Mouse (Mus musculus) bone marrow macrophage, adult 2 months (primary cell): ENCODE data around the gene Wasl. TPM values are rescaled to one million over a fixed set of nuclear protein-coding genes. Genes with fewer than 3 reads are reported as not detected.

Experiments
- H3K27ac ChIP-seq: 2 replicates; pipeline ENCODE4 v1.5.1; 2012; ENCODE audit warnings: low read depth, low read length; ENCODE audit not compliant: insufficient read depth
- H3K4me1 ChIP-seq: 2 replicates; pipeline ENCODE4 v1.6.1; 2012; ENCODE audit warnings: low read length; ENCODE audit not compliant: control insufficient read depth, insufficient read depth
- H3K4me3 ChIP-seq: 2 replicates; pipeline ENCODE4 v1.5.1; 2012; ENCODE audit warnings: mild to moderate bottlenecking, low read length, moderate library complexity; ENCODE audit not compliant: insufficient read depth
- CTCF ChIP-seq: IDR thresholded peaks from 2 replicates; pipeline ENCODE4 v1.5.1; 2012; ENCODE audit warnings: low read depth, mild to moderate bottlenecking, low read length, moderate library complexity
- POLR2A ChIP-seq: IDR thresholded peaks from 2 replicates; pipeline ENCODE4 v1.6.1; 2012; ENCODE audit warnings: mild to moderate bottlenecking, low read depth, low read length, borderline replicate concordance
- polyA plus RNA-seq: library from polyadenylated mRNA; stranded (reverse); fragments of >200 nt; gene quantifications from 2 replicates; pipeline ENCODE4 v1.2.4, GENCODE M21; 2012; ENCODE audit not compliant: missing spikeins, insufficient read depth, insufficient read length

Gene Wasl
- polyA plus RNA-seq, 1 experiment: 18.5 TPM

DNA sequence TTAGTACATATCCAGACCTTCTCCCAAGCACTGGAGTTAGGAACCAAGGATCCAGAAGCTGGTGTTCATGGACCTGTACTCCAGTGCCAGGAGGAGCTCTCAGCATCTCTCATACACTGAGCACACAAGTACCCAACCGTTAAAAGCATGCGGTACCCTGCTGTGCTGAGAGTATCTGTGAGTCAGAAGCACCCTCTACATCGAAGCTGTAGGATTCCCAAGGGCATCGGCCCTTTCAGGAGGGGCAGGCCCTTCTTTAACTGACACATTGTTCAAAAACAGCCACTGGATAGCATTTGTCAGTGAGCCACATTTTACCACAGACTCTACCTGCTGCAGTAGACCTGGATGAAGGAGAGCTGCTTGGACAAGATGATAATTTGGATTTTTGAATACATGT, 56.7 kb downstream of the Wasl start:
- Histone ChIP-seq H3K4me3 (no peak overlapping the region), H3K27ac (no peak overlapping the region)
- no peak for TF ChIP-seq POLR2A
- TF ChIP-seq CTCF: no peak

GRCm38 (mm10) chr6:24607531-24607930, 57.3 kb downstream of the Wasl start:
- Histone ChIP-seq H3K4me1 (no peaks in the 10 kb centered on the region), H3K4me3 (no peak overlapping the region), H3K27ac (no peak overlapping the region)
- no peak for TF ChIP-seq POLR2A
- TF ChIP-seq CTCF: no peak

More for the DNA sequence above, 56.7 kb downstream of the Wasl start:
- no peaks in the 10 kb centered on the region for H3K4me1 ChIP-seq

GRCm38 (mm10) chr6:24606512-24606911, 58.3 kb downstream of the Wasl start:
- TF ChIP-seq POLR2A: no peak
- no peak for TF ChIP-seq CTCF
- H3K4me3 ChIP-seq: no peak overlapping the region
- no peak overlapping the region for H3K27ac ChIP-seq
- H3K4me1 ChIP-seq: no peaks in the 10 kb centered on the region

DNA sequence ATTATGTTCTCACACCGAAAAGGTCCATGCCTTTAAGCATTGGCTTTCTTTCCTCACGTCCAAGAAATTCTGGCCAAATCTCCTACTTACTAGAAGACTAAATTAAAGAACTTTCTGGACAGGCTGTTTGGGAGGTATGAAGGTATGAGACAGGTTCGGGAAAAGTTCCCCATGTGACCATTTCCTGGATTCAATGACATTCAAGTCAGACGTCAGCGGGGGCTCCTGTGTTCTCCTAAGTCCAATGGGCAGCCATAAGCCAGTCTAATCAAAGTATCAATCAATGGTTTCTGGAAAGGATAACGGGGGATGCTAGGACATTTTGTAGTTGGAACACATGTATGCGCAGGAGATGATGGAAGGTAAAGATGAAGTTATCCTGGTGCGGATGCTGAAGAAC, 59.2 kb downstream of the Wasl start:
- Histone ChIP-seq H3K4me1 (peaks cover 2% of the 10 kb centered on the region; the same call in 1 of the 2 replicates), H3K27ac (no peak overlapping the region), H3K4me3 (no peak overlapping the region)
- TF ChIP-seq CTCF (no peak), POLR2A (no peak)

DNA sequence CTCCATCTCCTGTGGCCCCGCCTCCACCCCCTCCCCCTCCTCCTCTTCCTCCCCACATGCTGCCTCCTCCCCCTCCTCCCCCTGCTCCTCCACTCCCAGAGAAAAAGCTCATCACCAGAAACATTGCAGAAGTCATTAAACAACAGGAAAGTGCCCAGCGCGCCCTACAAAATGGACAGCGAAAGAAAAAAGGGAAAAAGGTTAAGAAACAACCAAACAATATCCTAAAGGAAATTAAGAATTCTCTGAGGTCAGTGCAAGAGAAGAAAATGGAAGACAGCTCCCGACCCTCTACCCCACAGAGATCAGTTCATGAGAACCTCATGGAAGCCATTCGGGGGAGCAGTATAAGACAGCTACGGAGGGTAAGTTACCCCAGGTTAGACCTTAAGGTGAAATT, 60.5 kb downstream of the Wasl start:
- Histone ChIP-seq H3K4me1 (peaks cover 7% of the 10 kb centered on the region), H3K27ac (no peak overlapping the region), H3K4me3 (no peak overlapping the region)
- TF ChIP-seq CTCF (no peak), POLR2A (no peak)

DNA sequence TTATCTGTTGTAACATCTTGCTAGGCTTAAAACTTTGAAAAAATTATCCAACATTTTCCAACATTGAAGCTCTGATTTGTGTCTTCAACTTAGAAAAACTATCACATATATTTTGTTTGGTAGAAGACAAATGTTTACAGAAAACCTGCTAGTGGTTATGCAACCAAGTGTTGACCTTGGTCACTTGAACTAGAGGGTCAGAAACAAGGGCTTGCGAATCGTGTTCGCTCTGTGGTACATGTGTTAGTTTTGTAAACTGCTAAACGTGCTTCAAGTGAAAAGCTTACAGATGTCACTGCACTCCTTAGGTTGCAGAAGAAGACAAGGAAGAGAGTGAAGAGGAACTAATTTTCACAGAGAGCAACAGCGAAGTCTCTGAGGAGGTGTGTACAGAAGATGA, 61.8 kb downstream of the Wasl start:
- TF ChIP-seq POLR2A (no peak), CTCF (no peak)
- peaks cover 7% of the 10 kb centered on the region for H3K4me1 ChIP-seq
- no peak overlapping the region for H3K27ac ChIP-seq
- no peak overlapping the region for H3K4me3 ChIP-seq

- TF ChIP-seq POLR2A (no peak), CTCF (no peak)
- no peak overlapping the region for H3K27ac ChIP-seq
- no peak overlapping the region for H3K4me3 ChIP-seq
- peaks cover 7% of the 10 kb centered on the region for H3K4me1 ChIP-seq
Measured at GRCm38 (mm10) chr6:24602351-24602750, 62.5 kb downstream of the Wasl start.

GRCm38 (mm10) chr6:24601668-24602067, 63.1 kb downstream of the Wasl start:
- no peak overlapping the region for H3K27ac ChIP-seq
- no peak overlapping the region for H3K4me3 ChIP-seq
- H3K4me1 ChIP-seq: peaks cover 7% of the 10 kb centered on the region
- TF ChIP-seq CTCF: no peak
- no peak for TF ChIP-seq POLR2A

- Histone ChIP-seq H3K4me3 (no peak overlapping the region), H3K27ac (no peak overlapping the region), H3K4me1 (peaks cover 7% of the 10 kb centered on the region)
- TF ChIP-seq POLR2A: no peak
- TF ChIP-seq CTCF: no peak
Measured at GRCm38 (mm10) chr6:24600726-24601125, 64.1 kb downstream of the Wasl start.

GRCm38 (mm10) chr6:24600134-24600533, 64.7 kb downstream of the Wasl start:
- no peak overlapping the region for H3K4me3 ChIP-seq
- H3K4me1 ChIP-seq: peaks cover 7% of the 10 kb centered on the region
- no peak overlapping the region for H3K27ac ChIP-seq
- TF ChIP-seq POLR2A (no peak), CTCF (no peak)

DNA sequence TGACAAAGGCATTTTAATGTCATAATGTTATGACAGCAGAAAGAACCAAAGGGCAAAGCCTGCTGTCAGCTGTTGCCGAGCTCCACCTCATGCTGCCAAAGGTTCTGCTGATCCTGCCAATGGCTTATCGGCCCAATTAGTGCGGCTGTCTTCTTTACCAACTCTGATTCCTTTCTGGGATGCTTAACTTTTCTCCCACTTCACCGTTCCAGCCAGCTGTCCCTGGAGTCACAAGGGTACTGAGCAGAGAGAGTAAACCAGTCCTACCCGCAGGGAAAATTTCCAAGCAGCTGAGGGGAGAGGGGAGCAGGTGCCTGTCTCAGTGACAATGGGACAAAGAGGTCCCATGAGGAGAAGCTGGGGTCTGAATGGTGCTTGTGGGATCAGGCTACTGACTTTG, 65.2 kb downstream of the Wasl start:
- TF ChIP-seq POLR2A (no peak), CTCF (no peak)
- H3K27ac ChIP-seq: no peak overlapping the region
- peaks cover 7% of the 10 kb centered on the region for H3K4me1 ChIP-seq
- no peak overlapping the region for H3K4me3 ChIP-seq
